Mouse (Mus musculus): ENCODE measurements around the gene Rps6ka3. TPM values are rescaled to one million over a fixed set of nuclear protein-coding genes. Genes with fewer than 3 reads are reported as not detected.

Rps6ka3 gene
- polyA plus RNA-seq, 2 experiments, result 6.8 to 20.5 TPM

- Histone ChIP-seq H3K4me3 (replicated peaks; ENCODE audit: low read length) (no peak overlapping the region), H3K4me1 (ENCODE audit: control insufficient read depth, insufficient read depth, low read length) (no peaks in the 10 kb centered on the region), H3K27ac (replicated peaks; ENCODE audit: low read depth, low read length) (no peak overlapping the region), H3K36me3 (ENCODE audit: control insufficient read depth, insufficient read depth, low read length) (no peaks in the 10 kb centered on the region), H3K9me3 (ENCODE audit: control insufficient read depth, low read length) (no peaks in the 10 kb centered on the region), H3K9ac (ENCODE audit: low read depth, low read length, severe bottlenecking) (no peak overlapping the region), H3K4me2 (replicated peaks; ENCODE audit: low read depth, low read length, severe bottlenecking) (no peak overlapping the region), H3K27me3 (ENCODE audit: control insufficient read depth, insufficient read depth, low read length) (no peaks in the 10 kb centered on the region)
- WGBS, result 67% methylated on average over 5 of the region's 5 CpGs
- ATAC-seq (ENCODE audit: low FRiP score, low read depth) (no peak), DNase-seq (ENCODE audit: low spot score) (no peak)
- TF ChIP-seq POLR2A (IDR thresholded peaks at IDR 0.05; ENCODE audit: borderline replicate concordance, extremely low read depth, insufficient read depth, insufficient read length), result no peak
Measured at GRCm38 (mm10) chrX:159210892-159211583, 931 bp downstream of the Rps6ka3 start.

GRCm38 (mm10) chrX:159215253-159215652 lies 5.1 kb downstream of the Rps6ka3 start:
- no peak for TF ChIP-seq POLR2A (IDR thresholded peaks at IDR 0.05; ENCODE audit: borderline replicate concordance, extremely low read depth, insufficient read depth, insufficient read length)

GRCm38 (mm10) chrX:159222474-159222873 lies 12.4 kb downstream of the Rps6ka3 start:
- no peak overlapping the region for H3K9ac ChIP-seq (ENCODE audit: low read depth, low read length, severe bottlenecking)
- no peaks in the 10 kb centered on the region for H3K36me3 ChIP-seq (ENCODE audit: control insufficient read depth, insufficient read depth, low read length)
- H3K27ac ChIP-seq (replicated peaks; ENCODE audit: low read depth, low read length), result no peak overlapping the region
- H3K9me3 ChIP-seq (ENCODE audit: control insufficient read depth, low read length), result no peaks in the 10 kb centered on the region
- WGBS, result 64% methylated on average over 3 of the region's 3 CpGs
- no peak for TF ChIP-seq POLR2A (IDR thresholded peaks at IDR 0.05; ENCODE audit: borderline replicate concordance, extremely low read depth, insufficient read depth, insufficient read length)
- no peak overlapping the region for H3K4me3 ChIP-seq (replicated peaks; ENCODE audit: low read length)
- H3K4me1 ChIP-seq (ENCODE audit: control insufficient read depth, insufficient read depth, low read length), result no peaks in the 10 kb centered on the region
- ATAC-seq (ENCODE audit: low FRiP score, low read depth), result no peak
- no peak overlapping the region for H3K4me2 ChIP-seq (replicated peaks; ENCODE audit: low read depth, low read length, severe bottlenecking)
- DNase-seq (ENCODE audit: low spot score), result peak; percentile 4
- H3K27me3 ChIP-seq (ENCODE audit: control insufficient read depth, insufficient read depth, low read length), result no peaks in the 10 kb centered on the region

More at GRCm38 (mm10) chrX:159215253-159215652, 5.1 kb downstream of the Rps6ka3 start:
- ATAC-seq (ENCODE audit: low FRiP score, low read depth) (no peak), DNase-seq (ENCODE audit: low spot score) (no peak)
- H3K4me3 ChIP-seq (replicated peaks; ENCODE audit: low read length), result no peak overlapping the region
- H3K4me1 ChIP-seq (ENCODE audit: control insufficient read depth, insufficient read depth, low read length), result no peaks in the 10 kb centered on the region
- H3K9ac ChIP-seq (ENCODE audit: low read depth, low read length, severe bottlenecking), result no peak overlapping the region
- H3K27ac ChIP-seq (replicated peaks; ENCODE audit: low read depth, low read length), result no peak overlapping the region
- H3K9me3 ChIP-seq (ENCODE audit: control insufficient read depth, low read length), result no peaks in the 10 kb centered on the region
- H3K27me3 ChIP-seq (ENCODE audit: control insufficient read depth, insufficient read depth, low read length), result no peaks in the 10 kb centered on the region
- 45% methylated on average over 3 of the region's 3 CpGs for WGBS
- no peak overlapping the region for H3K4me2 ChIP-seq (replicated peaks; ENCODE audit: low read depth, low read length, severe bottlenecking)
- no peaks in the 10 kb centered on the region for H3K36me3 ChIP-seq (ENCODE audit: control insufficient read depth, insufficient read depth, low read length)

- Histone ChIP-seq H3K4me3 (replicated peaks; ENCODE audit: low read length) (no peak overlapping the region), H3K27me3 (ENCODE audit: control insufficient read depth, insufficient read depth, low read length) (no peaks in the 10 kb centered on the region), H3K9me3 (ENCODE audit: control insufficient read depth, low read length) (no peaks in the 10 kb centered on the region), H3K4me2 (replicated peaks; ENCODE audit: low read depth, low read length, severe bottlenecking) (no peak overlapping the region), H3K36me3 (ENCODE audit: control insufficient read depth, insufficient read depth, low read length) (no peaks in the 10 kb centered on the region), H3K27ac (replicated peaks; ENCODE audit: low read depth, low read length) (no peak overlapping the region), H3K4me1 (ENCODE audit: control insufficient read depth, insufficient read depth, low read length) (no peaks in the 10 kb centered on the region), H3K9ac (ENCODE audit: low read depth, low read length, severe bottlenecking) (no peak overlapping the region)
- no peak for TF ChIP-seq POLR2A (IDR thresholded peaks at IDR 0.05; ENCODE audit: borderline replicate concordance, extremely low read depth, insufficient read depth, insufficient read length)
- 44% methylated on average over 1 of the region's 1 CpGs for WGBS
- ATAC-seq (ENCODE audit: low FRiP score, low read depth) (no peak), DNase-seq (ENCODE audit: low spot score) (no peak)
Measured at GRCm38 (mm10) chrX:159237275-159237674, 27.2 kb downstream of the Rps6ka3 start.

- peak overlapping the region; percentile 56 for H3K4me3 ChIP-seq (replicated peaks; ENCODE audit: low read length)
- H3K9ac ChIP-seq (ENCODE audit: low read depth, low read length, severe bottlenecking), result peak overlapping the region; percentile 36; the same call in 1 of the 2 replicates
- no peaks in the 10 kb centered on the region for H3K36me3 ChIP-seq (ENCODE audit: control insufficient read depth, insufficient read depth, low read length)
- H3K4me1 ChIP-seq (ENCODE audit: control insufficient read depth, insufficient read depth, low read length), result no peaks in the 10 kb centered on the region
- no peaks in the 10 kb centered on the region for H3K9me3 ChIP-seq (ENCODE audit: control insufficient read depth, low read length)
- DNase-seq (ENCODE audit: low spot score), result peak; percentile 20
- H3K27me3 ChIP-seq (ENCODE audit: control insufficient read depth, insufficient read depth, low read length), result 0 out of 2 replicates have a peak, but pooled peaks cover 4% of the 10 kb centered on the region
- H3K4me2 ChIP-seq (replicated peaks; ENCODE audit: low read depth, low read length, severe bottlenecking), result peak overlapping the region; percentile 55
- no peak for ATAC-seq (ENCODE audit: low FRiP score, low read depth)
- peak overlapping the region; percentile 81; the same call in 1 of the 2 replicates for H3K27ac ChIP-seq (replicated peaks; ENCODE audit: low read depth, low read length)
- no peak for TF ChIP-seq POLR2A (IDR thresholded peaks at IDR 0.05; ENCODE audit: borderline replicate concordance, extremely low read depth, insufficient read depth, insufficient read length)
- WGBS, result 23% methylated on average over 24 of the region's 27 CpGs
Measured at GRCm38 (mm10) chrX:159254001-159254884, 44.1 kb downstream of the Rps6ka3 start.

Measured in limb, embryonic 14.5 days (tissue).